Mouse (Mus musculus) Muller cell, postnatal 12 days (primary cell): ENCODE data around the gene Itga8.

Experiments
- DNase-seq: peaks from one replicate; pipeline ENCODE4 v3.0.0-alpha.2; 2015; ENCODE audit errors: inconsistent ontology term

Gene Itga8

GRCm38 (mm10) chr2:12198214-12198613 is 103.5 kb downstream of the Itga8 start:
- no peak for DNase-seq

GRCm38 (mm10) chr2:12197711-12198110 is 104.0 kb downstream of the Itga8 start:
- no peak for DNase-seq

- no peak for DNase-seq
Observed at GRCm38 (mm10) chr2:12189026-12189425, 112.7 kb downstream of the Itga8 start.

GRCm38 (mm10) chr2:12187646-12188045 is 114.1 kb downstream of the Itga8 start:
- no peak for DNase-seq

- no peak for DNase-seq
Observed at GRCm38 (mm10) chr2:12182402-12182948, 119.2 kb downstream of the Itga8 start.

GRCm38 (mm10) chr2:12180635-12181034 is 121.1 kb downstream of the Itga8 start:
- DNase-seq, result no peak

- DNase-seq, result no peak
Observed at GRCm38 (mm10) chr2:12174722-12175427, 126.8 kb downstream of the Itga8 start.

- peak; percentile 13 for DNase-seq
Observed at GRCm38 (mm10) chr2:12170221-12170620, 131.5 kb downstream of the Itga8 start.

- DNase-seq, result no peak
Observed at GRCm38 (mm10) chr2:12160486-12160885, 141.2 kb downstream of the Itga8 start.

- no peak for DNase-seq
Observed at GRCm38 (mm10) chr2:12157001-12157400, 144.7 kb downstream of the Itga8 start.

- no peak for DNase-seq
Observed at GRCm38 (mm10) chr2:12156401-12156800, 145.3 kb downstream of the Itga8 start.

- DNase-seq, result peak; percentile 12
Observed at GRCm38 (mm10) chr2:12154676-12155075, 147.0 kb downstream of the Itga8 start.

GRCm38 (mm10) chr2:12153551-12153950 is 148.2 kb downstream of the Itga8 start:
- DNase-seq, result no peak

- DNase-seq, result no peak
Observed at GRCm38 (mm10) chr2:12147902-12148301, 153.8 kb downstream of the Itga8 start.

GRCm38 (mm10) chr2:12146612-12147011 is 155.1 kb downstream of the Itga8 start:
- no peak for DNase-seq

GRCm38 (mm10) chr2:12138765-12139368 is 162.9 kb downstream of the Itga8 start:
- DNase-seq, result no peak

GRCm38 (mm10) chr2:12126580-12126979 is 175.1 kb downstream of the Itga8 start:
- DNase-seq, result no peak

GRCm38 (mm10) chr2:12115479-12115878 is 186.2 kb downstream of the Itga8 start:
- DNase-seq, result no peak

- DNase-seq, result no peak
Observed at GRCm38 (mm10) chr2:12109306-12109705, 192.4 kb downstream of the Itga8 start.

GRCm38 (mm10) chr2:12108306-12108705 is 193.4 kb downstream of the Itga8 start:
- DNase-seq, result no peak

- no peak for DNase-seq
Observed at GRCm38 (mm10) chr2:12107265-12107664, 194.5 kb downstream of the Itga8 start.

- DNase-seq, result no peak
Observed at GRCm38 (mm10) chr2:12103183-12103582, 198.5 kb downstream of the Itga8 start.
